Mouse (Mus musculus) ES-E14 (cell line): Measurements from ENCODE around the gene Eif2d. TPM values are rescaled to one million over a fixed set of nuclear protein-coding genes. Genes with fewer than 3 reads are reported as not detected.

Experiments used
- DNase-seq: peaks from one replicate; pipeline ENCODE4 v3.0.0-alpha.2; 2013; ENCODE audit warnings: low read depth, low spot score
- H3K27ac ChIP-seq: 2 replicates; pipeline ENCODE4 v1.5.1; 2012; ENCODE audit warnings: low read depth, mild to moderate bottlenecking, low read length, moderate library complexity, mixed read lengths; ENCODE audit not compliant: poor library complexity, insufficient read depth, severe bottlenecking
- H3K36me3 ChIP-seq: 2 replicates; pipeline ENCODE4 v1.6.1; 2012; ENCODE audit warnings: mild to moderate bottlenecking, low read length, moderate library complexity, mixed read lengths; ENCODE audit not compliant: control insufficient read depth, poor library complexity, insufficient read depth, severe bottlenecking
- H3K4me1 ChIP-seq, 2 experiments: fragments of 150-350 bp in 1 of 2; sonication (generic) in 1 of 2; 2 replicates each; pipeline ENCODE4 v1.6.1; 2012; ENCODE audit warnings: low read length in 2 of 2, mild to moderate bottlenecking in 1 of 2, mixed read lengths in 1 of 2; ENCODE audit not compliant: control insufficient read depth in 2 of 2, insufficient read depth in 2 of 2, poor library complexity in 1 of 2
- H3K4me3 ChIP-seq, 2 experiments: fragments of 150-350 bp in 1 of 2; sonication (generic) in 1 of 2; 2 replicates each; pipeline ENCODE4 v1.5.1; 2012; ENCODE audit warnings: low read length in 2 of 2, low read depth in 1 of 2, mild to moderate bottlenecking in 1 of 2, mixed read lengths in 1 of 2; ENCODE audit not compliant: insufficient read depth in 1 of 2, poor library complexity in 1 of 2, severe bottlenecking in 1 of 2
- H3K9ac ChIP-seq: 2 replicates; pipeline ENCODE4 v1.6.1; 2012; ENCODE audit warnings: low read depth, mild to moderate bottlenecking, low read length, mixed read lengths; ENCODE audit not compliant: poor library complexity, insufficient read depth, severe bottlenecking
- H3K9me3 ChIP-seq: fragments of 150-350 bp; sonication (generic); 2 replicates; pipeline ENCODE4 v1.6.1; 2012; ENCODE audit warnings: low read depth, mild to moderate bottlenecking, low read length; ENCODE audit not compliant: control insufficient read depth, insufficient read depth
- CHD2 ChIP-seq: IDR thresholded peaks from 2 replicates; pipeline ENCODE4 v1.6.1; 2014; ENCODE audit warnings: mild to moderate bottlenecking, low read depth, low read length, inconsistent platforms
- HCFC1 ChIP-seq: IDR thresholded peaks from 2 replicates; pipeline ENCODE4 v1.6.1; 2012; ENCODE audit warnings: low read length, inconsistent platforms, borderline replicate concordance; ENCODE audit not compliant: insufficient read depth
- MAFK ChIP-seq: IDR thresholded peaks from 2 replicates; pipeline ENCODE4 v1.6.1; 2014; ENCODE audit warnings: mild to moderate bottlenecking, low read depth, low read length, inconsistent platforms; ENCODE audit not compliant: insufficient read depth
- ZC3H11A ChIP-seq: IDR thresholded peaks from 2 replicates; pipeline ENCODE4 v1.6.1; 2012; ENCODE audit warnings: low read depth, mild to moderate bottlenecking, inconsistent platforms, low read length, borderline replicate concordance
- ZNF384 ChIP-seq: IDR thresholded peaks from 2 replicates; pipeline ENCODE4 v1.6.1; 2012; ENCODE audit warnings: low read depth, low read length, inconsistent platforms
- in situ Hi-C, 2 experiments: fragments of 600-800 bp; cut with MboI; formaldehyde crosslinking; loops; one replicate each; pipeline ENCODE4 v1.15.1; 2025; ENCODE audit warnings: low sequenced_read_pairs in 2 of 2, inconsistent platforms in 1 of 2; ENCODE audit not compliant: unreplicated experiment in 2 of 2
- total RNA-seq: library from RNA; depleted of rRNA; stranded (reverse); fragments of 300-350 nt; gene quantifications from 2 replicates; pipeline ENCODE4 v1.2.3, GENCODE M21; 2012

The Eif2d gene
- total RNA-seq, 1 experiment, result 64.5 TPM

DNA sequence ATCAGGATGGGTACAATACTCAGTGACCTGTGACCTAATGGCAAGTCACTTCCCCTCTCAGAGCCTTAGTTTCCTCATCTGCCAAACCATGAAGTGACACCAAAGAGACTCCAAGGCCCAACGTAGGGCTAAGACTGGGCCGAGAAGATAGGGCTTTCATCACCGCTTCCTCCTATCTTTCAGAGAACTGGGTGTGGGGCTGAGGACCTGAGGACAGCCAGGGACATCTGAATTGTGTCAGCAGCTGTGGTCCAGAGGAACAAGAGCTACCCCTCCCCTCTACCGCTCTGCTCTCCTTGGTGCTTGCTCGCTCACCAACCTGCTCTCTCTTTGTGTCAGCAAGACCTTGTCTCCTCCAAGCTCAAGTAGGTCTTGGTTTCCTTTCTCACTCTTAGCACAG, 35.7 kb downstream of the Eif2d start:
- TF ChIP-seq ZC3H11A (no peak), ZNF384 (no peak), MAFK (no peak), CHD2 (no peak), HCFC1 (no peak)
- Histone ChIP-seq H3K4me1 (no peaks in the 10 kb centered on the region), H3K4me3 (no peak overlapping the region), H3K27ac (no peak overlapping the region), H3K9me3 (no peaks in the 10 kb centered on the region), H3K36me3 (no peaks in the 10 kb centered on the region), H3K9ac (no peak overlapping the region)
- DNase-seq, result no peak
- in situ Hi-C loops, result no loop called here

DNA sequence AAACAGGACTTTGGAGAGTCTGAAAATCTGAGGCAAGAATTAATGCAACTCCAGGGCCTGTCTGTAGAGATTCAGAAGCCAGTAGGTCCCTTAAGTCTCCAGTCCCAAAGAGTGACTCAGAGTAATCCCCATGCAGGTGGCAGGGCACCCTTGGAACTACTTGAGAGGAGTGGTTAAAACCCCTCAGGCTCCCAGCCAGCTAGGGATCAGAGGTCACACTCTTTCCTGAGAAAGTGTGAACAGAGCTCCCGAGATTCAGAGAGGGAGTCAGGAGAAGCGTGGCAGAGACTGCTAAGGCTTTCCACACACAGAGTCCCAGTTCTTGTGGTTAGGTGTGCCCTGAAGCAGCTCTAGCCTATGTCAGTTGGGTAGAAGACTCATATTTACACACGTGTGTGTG, 40.8 kb downstream of the Eif2d start:
- Histone ChIP-seq H3K4me3 (no peak overlapping the region), H3K27ac (no peak overlapping the region), H3K4me1 (peaks cover 0 to 2% of the 10 kb centered on the region in 2 experiments; a peak in 1 of 4 replicates), H3K9me3 (no peaks in the 10 kb centered on the region), H3K9ac (no peak overlapping the region), H3K36me3 (no peaks in the 10 kb centered on the region)
- in situ Hi-C loops, result no loop called here
- DNase-seq, result no peak
- TF ChIP-seq ZNF384 (no peak), HCFC1 (no peak), CHD2 (no peak)

GRCm38 (mm10) chr1:131195653-131196052, 42.7 kb downstream of the Eif2d start:
- Histone ChIP-seq H3K9ac (no peak overlapping the region), H3K36me3 (no peaks in the 10 kb centered on the region), H3K4me3 (no peak overlapping the region), H3K27ac (no peak overlapping the region), H3K9me3 (no peaks in the 10 kb centered on the region), H3K4me1 (peaks cover 0 to 9% of the 10 kb centered on the region in 2 experiments; a peak in 1 of 4 replicates)
- TF ChIP-seq ZC3H11A, result no peak
- no peak for TF ChIP-seq HCFC1
- TF ChIP-seq ZNF384, result no peak
- DNase-seq, result no peak
- in situ Hi-C loops, result no loop called here

- Histone ChIP-seq H3K4me1 (peaks cover 0 to 9% of the 10 kb centered on the region in 2 experiments; a peak in 1 of 4 replicates), H3K4me3 (no peak overlapping the region), H3K9ac (no peak overlapping the region), H3K36me3 (no peaks in the 10 kb centered on the region), H3K27ac (no peak overlapping the region), H3K9me3 (no peaks in the 10 kb centered on the region)
- TF ChIP-seq ZNF384 (no peak), HCFC1 (no peak), MAFK (no peak), CHD2 (no peak), ZC3H11A (no peak)
- in situ Hi-C loops, result no loop called here
- DNase-seq, result no peak
Observed at GRCm38 (mm10) chr1:131196107-131196506, 43.1 kb downstream of the Eif2d start.

DNA sequence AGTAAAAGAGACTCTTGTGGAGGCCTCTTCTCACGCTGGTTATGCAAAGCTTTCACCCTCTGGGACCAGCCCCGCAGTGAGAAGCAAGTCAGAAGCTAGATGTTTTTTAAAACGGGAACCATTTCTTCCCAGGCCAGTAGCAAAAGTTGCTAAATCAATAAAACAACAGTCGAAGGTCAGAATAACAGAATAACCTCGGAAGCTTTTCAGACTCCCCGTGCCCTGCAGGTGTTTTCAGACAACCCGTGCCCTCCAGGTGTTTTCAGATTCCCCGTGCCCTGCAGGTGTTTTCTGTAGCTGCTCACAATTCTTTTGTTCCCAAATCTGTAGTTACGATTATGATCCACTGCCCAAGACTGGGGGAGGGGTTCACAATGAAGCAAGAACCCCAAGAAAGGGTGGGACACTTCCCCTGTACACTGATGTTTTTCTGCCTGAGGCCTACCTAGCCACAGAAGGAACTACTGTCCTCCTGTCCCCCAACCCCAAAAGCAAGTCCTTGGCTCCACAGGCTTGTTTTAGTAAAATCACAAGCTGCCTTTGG, 45.5 kb downstream of the Eif2d start:
- Histone ChIP-seq H3K9me3 (no peaks in the 10 kb centered on the region), H3K9ac (no peak overlapping the region), H3K4me3 (no peak overlapping the region), H3K27ac (no peak overlapping the region), H3K36me3 (no peaks in the 10 kb centered on the region), H3K4me1 (peaks cover 0 to 9% of the 10 kb centered on the region in 2 experiments; a peak in 1 of 4 replicates)
- TF ChIP-seq CHD2, result no peak
- no peak for TF ChIP-seq HCFC1
- no peak for TF ChIP-seq ZC3H11A
- no peak for TF ChIP-seq ZNF384
- no peak for DNase-seq
- in situ Hi-C loops, result no loop called here
